Mouse (Mus musculus): Measurements from ENCODE around the gene Ankrd1. TPM values are rescaled to one million over a fixed set of nuclear protein-coding genes. Genes with fewer than 3 reads are reported as not detected.

The Ankrd1 gene
- 7.5 and 11.3 TPM in 2 replicates for polyA plus RNA-seq (2015; fragmentation: Nextera tagmentation; extraction: Ambion mirVana)

GRCm38 (mm10) chr19:36119783-36120471 is at the start of gene Ankrd1:
Gene Ankrd1 (minus strand): TSS chr19:36120099.

DNA sequence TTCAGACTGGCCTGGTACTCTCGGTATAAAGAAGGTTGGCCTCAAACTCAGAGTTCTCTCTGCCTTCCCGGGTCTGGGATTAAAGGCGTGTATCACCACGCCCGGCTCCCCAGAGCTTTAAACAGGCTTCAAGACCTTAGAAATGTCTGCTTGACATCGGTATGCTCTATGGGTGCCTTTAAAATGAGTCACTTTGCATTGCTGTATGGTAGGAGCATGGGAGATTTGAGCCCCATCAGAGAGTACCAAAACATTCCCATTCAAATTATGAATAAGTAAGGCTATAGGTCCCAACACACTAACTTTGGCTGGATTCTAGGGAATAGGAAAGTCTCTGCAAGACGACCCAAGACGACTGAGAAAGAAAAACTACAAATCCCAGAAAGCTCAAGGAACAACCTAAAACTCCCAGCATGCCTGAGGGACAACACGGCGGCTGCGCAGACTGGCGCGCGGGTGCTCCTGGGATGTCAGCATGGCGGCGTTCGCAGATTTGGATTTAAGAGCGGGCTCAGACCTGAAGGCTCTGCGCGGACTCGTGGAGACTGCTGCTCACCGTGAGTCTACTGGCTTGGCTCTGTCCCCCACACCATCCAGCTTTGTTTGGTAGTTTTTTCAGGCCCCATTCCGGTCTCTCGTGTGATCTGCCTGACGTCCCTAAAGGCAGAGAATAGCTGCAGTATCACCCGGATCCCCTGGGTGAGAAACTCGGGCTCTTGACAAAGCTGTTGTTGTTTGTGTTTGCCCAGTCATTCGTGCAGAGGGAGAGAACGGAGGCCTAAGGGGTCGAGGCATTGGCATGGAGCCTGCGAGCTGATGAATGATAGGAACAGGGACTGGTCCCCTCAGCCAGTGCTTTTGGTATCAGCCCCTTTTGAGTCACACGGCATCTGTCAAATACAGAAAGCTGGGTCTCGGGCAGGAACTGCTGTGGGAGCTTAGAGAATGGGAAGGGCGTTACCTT is 36.4 kb downstream of the Ankrd1 start, which contains the start of gene Rpp30:
Rpp30 (plus strand) TSS at position 455 of the 964 bp plus-strand sequence.

Other genes with a start within 250 kb of the Ankrd1 start
- 0.81 and 0.91 TPM in 2 replicates for gene Htr7, start 62.6 kb downstream of the Ankrd1 start, polyA plus RNA-seq (2015; fragmentation: Nextera tagmentation; extraction: Ambion mirVana)
- 30.8 and 31.1 TPM in 2 replicates for gene Rpp30, start 36.4 kb downstream of the Ankrd1 start, polyA plus RNA-seq (2015; fragmentation: Nextera tagmentation; extraction: Ambion mirVana)
- gene Pcgf5, start 228.2 kb upstream of the Ankrd1 start, polyA plus RNA-seq (2015; fragmentation: Nextera tagmentation; extraction: Ambion mirVana): 12.8 and 12.9 TPM in 2 replicates

Data from skeletal muscle tissue, postnatal 0 days (tissue).